Mouse (Mus musculus): ENCODE results near the gene Opcml. TPM values are rescaled to one million over a fixed set of nuclear protein-coding genes. Genes with fewer than 3 reads are reported as not detected.

Gene Opcml
- polyA plus RNA-seq, 1 experiment: 0.06 TPM

DNA sequence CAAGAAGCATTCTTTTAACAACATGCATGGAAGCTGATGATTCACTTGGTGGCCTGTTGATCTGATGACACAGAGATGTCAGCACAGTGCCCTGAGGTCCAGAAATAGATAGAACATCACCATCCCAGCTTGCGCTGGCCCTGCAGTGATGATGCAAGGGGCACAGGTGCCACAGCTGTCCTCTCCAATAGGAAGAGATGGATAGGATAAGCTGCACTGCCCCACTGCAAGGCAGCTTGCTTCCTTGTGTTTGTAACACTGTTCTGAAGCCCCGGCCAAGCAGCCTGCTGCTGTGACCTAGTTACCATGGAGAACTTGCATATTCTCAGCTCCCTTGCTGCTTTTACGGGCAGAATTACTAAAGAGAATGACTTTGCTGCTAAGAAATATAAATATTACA, 1076.7 kb downstream of the Opcml start:
- H3K27me3 ChIP-seq (ENCODE audit: control insufficient read depth, insufficient read depth, insufficient read length): no peaks in the 10 kb centered on the region
- H3K4me3 ChIP-seq (ENCODE audit: insufficient read depth, poor library complexity, severe bottlenecking): no peak overlapping the region
- TF ChIP-seq MYOD1 (IDR thresholded peaks at IDR 0.05; ENCODE audit: control insufficient read depth, insufficient read length, low read depth) (no peak), MYOG (IDR thresholded peaks at IDR 0.05; ENCODE audit: control insufficient read depth, extremely low read depth, insufficient read length) (no peak), CEBPB (IDR thresholded peaks at IDR 0.05; ENCODE audit: low read depth) (no peak), MAX (IDR thresholded peaks at IDR 0.05) (no peak), CTCF (IDR thresholded peaks at IDR 0.05; ENCODE audit: control insufficient read depth, insufficient read depth, insufficient read length) (no peak), FOSL1 (IDR thresholded peaks at IDR 0.05; ENCODE audit: insufficient read depth, low read length, poor library complexity, severe bottlenecking) (no peak)
- no peaks in the 10 kb centered on the region for H3K36me3 ChIP-seq (ENCODE audit: control insufficient read depth, insufficient read depth)
- H3K79me3 ChIP-seq (ENCODE audit: low read depth): no peaks in the 10 kb centered on the region
- H3ac ChIP-seq (ENCODE audit: control insufficient read depth, insufficient read length, low read depth): no peak overlapping the region
- no peaks in the 10 kb centered on the region for H3K79me2 ChIP-seq (ENCODE audit: control insufficient read depth, insufficient read depth)

DNA sequence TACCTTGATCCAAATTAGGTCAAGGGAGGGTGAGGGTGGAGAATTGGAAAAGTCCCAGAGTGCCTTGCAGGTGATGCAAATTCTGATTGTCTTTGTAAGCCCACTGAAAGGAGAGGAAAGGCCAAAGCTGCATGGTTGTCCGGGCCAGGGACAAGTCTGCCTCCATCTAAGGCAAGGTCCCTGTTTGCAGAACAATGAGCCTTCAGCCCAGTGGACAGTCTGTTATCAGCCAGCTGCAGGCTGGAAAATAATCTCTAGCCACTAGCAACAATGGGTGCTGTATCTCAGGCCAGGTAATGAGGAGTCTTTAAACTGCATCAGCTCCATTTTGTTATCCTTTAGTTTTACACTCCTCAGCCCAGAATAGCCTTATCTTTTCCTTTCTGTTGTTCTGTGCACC, 1079.9 kb downstream of the Opcml start:
- Histone ChIP-seq H3K79me2 (ENCODE audit: control insufficient read depth, insufficient read depth) (no peaks in the 10 kb centered on the region), H3K79me3 (ENCODE audit: low read depth) (no peaks in the 10 kb centered on the region), H3K27me3 (ENCODE audit: control insufficient read depth, insufficient read depth, insufficient read length) (no peaks in the 10 kb centered on the region), H3K4me3 (ENCODE audit: insufficient read depth, poor library complexity, severe bottlenecking) (no peak overlapping the region), H3K36me3 (ENCODE audit: control insufficient read depth, insufficient read depth) (no peaks in the 10 kb centered on the region), H3ac (ENCODE audit: control insufficient read depth, insufficient read length, low read depth) (no peak overlapping the region)
- TF ChIP-seq USF1 (IDR thresholded peaks at IDR 0.05; ENCODE audit: low read depth) (no peak), FOSL1 (IDR thresholded peaks at IDR 0.05; ENCODE audit: insufficient read depth, low read length, poor library complexity, severe bottlenecking) (no peak), CEBPB (IDR thresholded peaks at IDR 0.05; ENCODE audit: low read depth) (no peak), MAX (IDR thresholded peaks at IDR 0.05) (no peak), MYOG (IDR thresholded peaks at IDR 0.05; ENCODE audit: control insufficient read depth, extremely low read depth, insufficient read length) (no peak), MYOD1 (IDR thresholded peaks at IDR 0.05; ENCODE audit: control insufficient read depth, insufficient read length, low read depth) (no peak), CTCF (IDR thresholded peaks at IDR 0.05; ENCODE audit: control insufficient read depth, insufficient read depth, insufficient read length) (no peak)

DNA sequence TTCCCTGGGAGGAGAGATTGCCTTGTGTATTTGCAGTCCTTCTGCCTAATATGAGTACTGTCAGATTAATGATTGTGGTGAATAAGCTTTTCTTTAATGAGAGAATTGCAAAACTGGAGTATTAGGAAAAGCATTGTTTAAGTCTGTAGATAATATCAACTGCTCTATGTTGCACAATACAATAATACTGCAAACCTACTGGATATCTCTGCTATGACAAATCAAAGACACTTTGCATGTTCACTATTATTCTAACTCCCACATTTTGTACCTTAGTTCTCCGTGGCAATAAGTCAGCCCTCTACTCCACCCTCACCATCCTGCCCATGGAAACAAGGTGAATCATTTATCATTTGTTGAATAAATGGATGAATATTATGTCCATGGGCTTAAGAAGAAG, 1092.0 kb downstream of the Opcml start:
- no peak overlapping the region for H3ac ChIP-seq (ENCODE audit: control insufficient read depth, insufficient read length, low read depth)
- TF ChIP-seq MYOG (IDR thresholded peaks at IDR 0.05; ENCODE audit: control insufficient read depth, extremely low read depth, insufficient read length): no peak
- no peak for TF ChIP-seq USF1 (IDR thresholded peaks at IDR 0.05; ENCODE audit: low read depth)
- TF ChIP-seq CEBPB (IDR thresholded peaks at IDR 0.05; ENCODE audit: low read depth): no peak
- no peak for TF ChIP-seq FOSL1 (IDR thresholded peaks at IDR 0.05; ENCODE audit: insufficient read depth, low read length, poor library complexity, severe bottlenecking)
- TF ChIP-seq MAX (IDR thresholded peaks at IDR 0.05): no peak
- H3K79me3 ChIP-seq (ENCODE audit: low read depth): no peaks in the 10 kb centered on the region
- H3K4me3 ChIP-seq (ENCODE audit: insufficient read depth, poor library complexity, severe bottlenecking): no peak overlapping the region
- H3K79me2 ChIP-seq (ENCODE audit: control insufficient read depth, insufficient read depth): no peaks in the 10 kb centered on the region
- H3K27me3 ChIP-seq (ENCODE audit: control insufficient read depth, insufficient read depth, insufficient read length): no peaks in the 10 kb centered on the region
- H3K36me3 ChIP-seq (ENCODE audit: control insufficient read depth, insufficient read depth): no peaks in the 10 kb centered on the region

DNA sequence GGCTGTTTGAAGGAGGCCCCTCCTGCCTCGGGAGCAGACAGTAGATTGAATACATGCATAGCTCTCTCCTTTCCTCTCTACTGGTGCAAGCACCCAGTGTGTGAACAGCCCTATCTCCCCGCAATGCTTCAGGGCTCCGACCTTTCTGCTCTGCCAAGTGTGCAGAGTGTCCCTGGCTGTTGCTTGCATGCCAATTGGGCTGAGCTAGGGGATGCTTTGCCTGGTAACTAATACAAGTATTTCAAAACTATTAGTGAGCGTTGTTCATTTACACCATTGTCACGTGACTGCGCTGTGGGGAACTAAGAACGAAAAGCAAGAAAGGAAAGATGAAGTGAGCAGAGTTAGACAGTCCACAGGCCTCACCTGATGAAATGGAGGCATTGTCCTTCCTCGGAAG, 1101.0 kb downstream of the Opcml start:
- Histone ChIP-seq H3ac (ENCODE audit: control insufficient read depth, insufficient read length, low read depth) (no peak overlapping the region), H3K4me3 (ENCODE audit: insufficient read depth, poor library complexity, severe bottlenecking) (no peak overlapping the region), H3K79me3 (ENCODE audit: low read depth) (no peaks in the 10 kb centered on the region), H3K27me3 (ENCODE audit: control insufficient read depth, insufficient read depth, insufficient read length) (no peaks in the 10 kb centered on the region), H3K36me3 (ENCODE audit: control insufficient read depth, insufficient read depth) (no peaks in the 10 kb centered on the region), H3K79me2 (ENCODE audit: control insufficient read depth, insufficient read depth) (no peaks in the 10 kb centered on the region)
- TF ChIP-seq USF1 (IDR thresholded peaks at IDR 0.05; ENCODE audit: low read depth): no peak
- TF ChIP-seq FOSL1 (IDR thresholded peaks at IDR 0.05; ENCODE audit: insufficient read depth, low read length, poor library complexity, severe bottlenecking): no peak
- no peak for TF ChIP-seq MYOG (IDR thresholded peaks at IDR 0.05; ENCODE audit: control insufficient read depth, extremely low read depth, insufficient read length)
- TF ChIP-seq MAX (IDR thresholded peaks at IDR 0.05): no peak
- no peak for TF ChIP-seq CEBPB (IDR thresholded peaks at IDR 0.05; ENCODE audit: low read depth)
- no peak for TF ChIP-seq MYOD1 (IDR thresholded peaks at IDR 0.05; ENCODE audit: control insufficient read depth, insufficient read length, low read depth)
- TF ChIP-seq CTCF (IDR thresholded peaks at IDR 0.05; ENCODE audit: control insufficient read depth, insufficient read depth, insufficient read length): no peak

DNA sequence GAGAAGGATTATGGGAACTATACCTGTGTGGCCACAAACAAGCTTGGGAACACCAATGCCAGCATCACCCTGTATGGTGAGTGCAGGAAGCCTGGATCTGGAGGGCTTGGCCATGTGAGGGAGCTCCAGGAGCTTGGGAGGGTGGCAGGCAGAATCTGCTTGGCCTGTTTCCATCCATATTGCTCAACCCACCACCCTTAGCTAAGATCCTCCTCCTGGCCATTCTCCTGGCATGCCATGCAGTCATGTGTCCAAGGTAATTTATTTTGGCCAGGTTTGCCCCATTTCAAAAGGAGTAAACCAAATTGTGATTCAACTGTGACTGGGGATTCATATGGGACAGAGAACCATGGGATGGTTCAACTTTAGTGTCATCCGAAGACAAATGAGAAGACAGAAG, 1112.7 kb downstream of the Opcml start:
- Histone ChIP-seq H3K79me3 (ENCODE audit: low read depth) (no peaks in the 10 kb centered on the region), H3K27me3 (ENCODE audit: control insufficient read depth, insufficient read depth, insufficient read length) (no peaks in the 10 kb centered on the region), H3ac (ENCODE audit: control insufficient read depth, insufficient read length, low read depth) (no peak overlapping the region), H3K36me3 (ENCODE audit: control insufficient read depth, insufficient read depth) (no peaks in the 10 kb centered on the region), H3K79me2 (ENCODE audit: control insufficient read depth, insufficient read depth) (no peaks in the 10 kb centered on the region), H3K4me3 (ENCODE audit: insufficient read depth, poor library complexity, severe bottlenecking) (no peak overlapping the region)
- TF ChIP-seq MYOG (IDR thresholded peaks at IDR 0.05; ENCODE audit: control insufficient read depth, extremely low read depth, insufficient read length) (no peak), MYOD1 (IDR thresholded peaks at IDR 0.05; ENCODE audit: control insufficient read depth, insufficient read length, low read depth) (no peak)

DNA sequence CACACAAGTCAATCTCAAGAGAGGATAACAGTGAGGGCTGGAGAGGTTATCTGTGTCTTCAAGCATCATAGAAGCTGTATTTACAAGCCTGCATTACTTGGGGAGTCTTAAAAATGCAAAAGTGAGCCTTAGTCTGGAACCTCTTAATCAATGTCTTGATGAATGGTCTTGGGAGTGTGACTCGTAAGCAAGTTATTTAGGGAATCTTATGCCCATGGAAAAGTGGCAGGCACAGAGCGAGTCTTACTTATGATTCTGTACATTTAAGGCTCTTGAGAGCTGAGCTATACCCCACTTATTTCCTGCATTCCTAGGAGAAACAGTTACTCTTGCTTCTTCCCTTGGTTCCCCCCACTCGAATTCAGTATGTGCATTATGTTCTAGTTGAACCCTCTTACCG, 1119.2 kb downstream of the Opcml start:
- no peak for TF ChIP-seq MAX (IDR thresholded peaks at IDR 0.05)
- TF ChIP-seq FOSL1 (IDR thresholded peaks at IDR 0.05; ENCODE audit: insufficient read depth, low read length, poor library complexity, severe bottlenecking): no peak
- TF ChIP-seq CTCF (IDR thresholded peaks at IDR 0.05; ENCODE audit: control insufficient read depth, insufficient read depth, insufficient read length): no peak
- Histone ChIP-seq H3K36me3 (ENCODE audit: control insufficient read depth, insufficient read depth) (no peaks in the 10 kb centered on the region), H3ac (ENCODE audit: control insufficient read depth, insufficient read length, low read depth) (no peak overlapping the region), H3K79me2 (ENCODE audit: control insufficient read depth, insufficient read depth) (no peaks in the 10 kb centered on the region), H3K4me3 (ENCODE audit: insufficient read depth, poor library complexity, severe bottlenecking) (no peak overlapping the region), H3K79me3 (ENCODE audit: low read depth) (no peaks in the 10 kb centered on the region), H3K27me3 (ENCODE audit: control insufficient read depth, insufficient read depth, insufficient read length) (no peaks in the 10 kb centered on the region)
